Comparison of ENCODE assay signal across 8 mouse cellular contexts in genomic region chr17:87283755-87284481, GRCm38 (mm10). TPM values are rescaled to one million over a fixed set of nuclear protein-coding genes. Genes with fewer than 3 reads are reported as not detected.
DNase-seq lines count a peak whose midpoint lies in the region; ATAC-seq and TF ChIP-seq lines count a peak whose summit lies in the region.

No protein-coding gene starts in this region.

- H3K27me3 ChIP-seq in liver, embryonic 14.5 days (ENCODE audit: control insufficient read depth, insufficient read depth, low read length): no peaks in the 10 kb centered on the region

- peak overlapping the region; percentile 79 for H3K9ac ChIP-seq in liver, embryonic 14.5 days (replicated peaks)

- TF ChIP-seq EP300 in liver, embryonic 14.5 days (IDR thresholded peaks at IDR 0.05; ENCODE audit: low read depth): no peak

- intact Hi-C loops in gastrocnemius, adult 2 months (cut with DNase I): loop anchor here (10.0 kb wide), 1 partner anchor 381 kb away; no protein-coding TSS in a partner anchor
- intact Hi-C loops in gastrocnemius, postnatal 36 days (cut with DNase I): no loop called here
- intact Hi-C loops in heart, postnatal 10 days (cut with DNase I): no loop called here

- peak overlapping the region; percentile 92 for H3K4me3 ChIP-seq in gastrocnemius, adult 2 months
- H3K4me3 ChIP-seq in liver, embryonic 14.5 days (ENCODE audit: insufficient read depth in 1 of 2, low read depth in 2 of 2, low read length in 2 of 2): peak overlapping the region; percentile 75 to 78

- no peaks in the 10 kb centered on the region for H3K9me3 ChIP-seq in liver, embryonic 14.5 days (ENCODE audit: control insufficient read depth, low read length)

- ATAC-seq in common myeloid progenitor, adult 5-6 weeks (replicated peaks; ENCODE audit: low read depth, poor library complexity, severe bottlenecking): peak; percentile 60
- ATAC-seq in liver, embryonic 14.5 days (ENCODE audit: insufficient read depth): peak; percentile 24; the same call in 1 of the 2 replicates

- 8% methylated on average over 21 of the region's 21 CpGs for WGBS in liver, embryonic 14.5 days (ENCODE audit: insufficient replicate concordance)

- peak overlapping the region; percentile 100 for H3K27ac ChIP-seq in gastrocnemius, adult 2 months
- H3K27ac ChIP-seq in liver, embryonic 14.5 days: no peak overlapping the region; the same call in 1 of the 2 replicates

- no peaks in the 10 kb centered on the region for H3K36me3 ChIP-seq in liver, embryonic 14.5 days (replicated peaks; ENCODE audit: control insufficient read depth, insufficient read depth, low read depth)

- DNase-seq in gastrocnemius, adult 2 months: peak; percentile 63
- no peak for DNase-seq in gastrocnemius, postnatal 36 days
- peak; percentile 36 to 45 for DNase-seq in heart, postnatal 10 days
- DNase-seq in liver, embryonic 14.5 days (ENCODE audit: low read depth in 3 of 3, low spot score in 3 of 3): peak in 2 of 3 experiments; percentile 49 to 56
- DNase-seq in natural killer cell, adult 2 months (ENCODE audit: low spot score in 2 of 2): peak; percentile 81
- DNase-seq in yolk sac, embryonic 10.5 days (ENCODE audit: low spot score): peak; percentile 52
- DNase-seq in frontal cortex, adult 2 months (ENCODE audit: extremely low spot score in 1 of 2, low spot score in 1 of 2): no peak

- peaks cover 7 to 15% of the 10 kb centered on the region in 2 experiments for H3K4me1 ChIP-seq in liver, embryonic 14.5 days (replicated peaks; ENCODE audit: control insufficient read depth in 2 of 2, insufficient read depth in 2 of 2, low read length in 1 of 2)

- no peak for TF ChIP-seq CTCF in gastrocnemius, adult 2 months (IDR thresholded peaks at IDR 0.05)
- TF ChIP-seq CTCF in liver, embryonic 14.5 days (IDR thresholded peaks at IDR 0.05; ENCODE audit: low read depth): no peak

- peak overlapping the region; percentile 99 for H3K4me2 ChIP-seq in liver, embryonic 14.5 days (ENCODE audit: low read depth)

RNA-seq across cellular contexts. Expression of gene Ttc7, which starts 1.2 kb away (rescaled TPM):
- total RNA-seq in gastrocnemius, adult 2 months (2021): 10 to 100 TPM in 1 of 2 experiments, 1 to 10 TPM in 1; 8.9 to 15.9 TPM
- total RNA-seq in gastrocnemius, postnatal 36 days (2021): 1 to 10 TPM; 6.8 to 8.2 TPM
- 42.8 and 78.2 TPM in 2 replicates for total RNA-seq in common myeloid progenitor, adult 5-6 weeks (2017)
- total RNA-seq in heart, postnatal 10 days (2021): 1 to 10 TPM; 4.9 to 5.4 TPM
- 7.8 and 8.4 TPM in 2 replicates for polyA plus RNA-seq in liver, embryonic 14.5 days (2012; rRNA removed)
- 7.7 and 7.9 TPM in 2 replicates for polyA plus RNA-seq in liver, embryonic 14.5 days (2014; fragmentation: Nextera tagmentation; extraction: Ambion mirVana)
- polyA plus RNA-seq in frontal cortex, adult 2 months (2012; rRNA removed): 11.2 and 12.0 TPM in 2 replicates

RNA-seq across cellular contexts. Expression of gene Mcfd2, which starts 18.2 kb away (rescaled TPM):
- 10 to 100 TPM; 23.7 to 29.7 TPM for total RNA-seq in gastrocnemius, adult 2 months (2021)
- total RNA-seq in gastrocnemius, postnatal 36 days (2021): 10 to 100 TPM; 19.0 to 21.7 TPM
- total RNA-seq in common myeloid progenitor, adult 5-6 weeks (2017): 56.1 and 58.4 TPM in 2 replicates
- total RNA-seq in heart, postnatal 10 days (2021): 10 to 100 TPM; 41.4 to 43.2 TPM
- polyA plus RNA-seq in liver, embryonic 14.5 days (2012; rRNA removed): 29.6 and 32.2 TPM in 2 replicates
- 54.9 and 55.1 TPM in 2 replicates for polyA plus RNA-seq in liver, embryonic 14.5 days (2014; fragmentation: Nextera tagmentation; extraction: Ambion mirVana)
- 63.4 and 70.0 TPM in 2 replicates for polyA plus RNA-seq in frontal cortex, adult 2 months (2012; rRNA removed)

Comparison
In these comparisons a context has a peak if more than half of its experiments do, and no peak if none do; other contexts are left out.
1. DNase-seq: peak in gastrocnemius, adult 2 months (single experiment), heart, postnatal 10 days (2 of 2), liver, embryonic 14.5 days (2 of 3), natural killer cell, adult 2 months (2 of 2) and yolk sac, embryonic 10.5 days (single experiment); none in gastrocnemius, postnatal 36 days (0 of 2) and frontal cortex, adult 2 months (0 of 2).